Mouse (Mus musculus) spleen, adult 12 weeks (tissue): ENCODE measurements around the gene Rhod.
"Not testable (repeated sequence)": the region's sequence is repeated elsewhere in the genome, so short reads cannot be mapped to it uniquely, and the experiment has no call there.

Experiments
- DNase-seq: peaks from one replicate; pipeline ENCODE4 v3.0.0; 2022; ENCODE audit warnings: low spot score

Rhod gene

DNA sequence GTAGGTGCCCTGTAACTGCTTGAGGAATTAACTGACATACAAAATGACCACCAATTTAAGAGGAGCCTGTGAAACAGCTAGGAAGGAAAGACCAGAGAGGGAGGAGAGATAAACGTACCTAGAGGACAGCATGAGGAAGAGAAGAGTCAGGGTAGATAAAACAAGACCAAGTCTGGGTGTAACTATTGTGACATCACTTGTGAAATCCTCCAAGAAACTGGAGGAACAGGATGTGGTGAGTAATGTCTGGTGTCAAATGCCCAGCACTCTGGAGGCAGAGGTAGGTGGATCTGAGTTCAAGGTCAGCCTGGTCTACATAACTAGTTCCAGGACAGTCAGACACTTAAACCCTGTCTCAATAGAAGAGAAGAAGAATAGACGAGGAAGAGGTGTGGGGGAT, 30.2 kb downstream of the Rhod start:
- no peak for DNase-seq

DNA sequence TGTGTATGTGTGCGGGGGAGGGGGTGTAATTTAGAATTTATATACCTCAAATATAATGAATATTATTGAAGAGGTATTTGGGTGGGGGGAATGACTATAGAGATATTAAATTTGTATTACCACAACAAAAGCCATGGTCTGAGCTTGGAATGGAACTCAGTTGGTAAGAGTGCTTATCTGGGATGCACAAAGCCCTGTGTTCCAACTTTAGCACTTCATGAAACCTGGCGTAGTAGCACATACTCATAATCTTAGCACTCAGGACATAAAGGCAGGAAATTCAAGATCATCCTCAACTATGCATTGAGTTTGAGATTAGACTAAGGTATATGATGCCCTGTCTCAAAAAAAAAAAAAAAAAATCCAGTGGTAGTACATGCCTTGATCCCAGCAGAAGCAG, 34.4 kb downstream of the Rhod start:
- DNase-seq, result no peak

DNA sequence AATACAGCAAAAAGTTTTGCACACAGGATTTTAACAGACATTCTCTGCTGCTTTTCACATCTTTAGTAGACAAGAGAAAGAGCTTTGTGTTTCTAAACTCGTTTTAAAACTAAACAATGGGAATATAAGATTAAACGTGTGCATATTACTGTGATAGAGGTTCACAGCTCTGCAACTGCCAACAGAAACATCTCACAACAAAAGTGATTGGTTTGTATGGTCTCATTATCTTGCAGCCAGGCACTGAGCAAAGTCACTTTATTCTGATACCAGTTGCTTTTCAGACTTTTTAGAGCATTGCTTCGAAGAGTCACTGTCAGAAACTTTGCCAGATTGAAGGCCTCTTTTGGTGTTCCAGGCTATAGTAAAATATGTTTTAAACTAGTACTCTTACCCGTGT, 40.3 kb downstream of the Rhod start:
- DNase-seq, result no peak

DNA sequence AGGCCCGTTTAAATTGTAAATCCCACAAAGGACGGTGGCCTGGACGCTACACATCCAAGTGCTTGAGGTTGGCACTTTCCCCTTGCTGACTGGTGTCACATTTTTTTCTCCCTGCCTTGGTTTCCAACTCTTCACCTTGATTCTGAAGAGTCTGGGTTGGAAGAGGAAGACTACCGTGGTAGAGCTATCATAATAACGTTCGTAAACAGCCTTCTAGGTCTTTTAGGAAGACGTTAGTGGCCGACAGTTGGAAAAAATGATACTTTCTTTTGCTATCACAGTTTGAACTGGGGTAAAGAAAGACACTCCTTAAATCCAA, 40.6 kb downstream of the Rhod start:
- no peak for DNase-seq

DNA sequence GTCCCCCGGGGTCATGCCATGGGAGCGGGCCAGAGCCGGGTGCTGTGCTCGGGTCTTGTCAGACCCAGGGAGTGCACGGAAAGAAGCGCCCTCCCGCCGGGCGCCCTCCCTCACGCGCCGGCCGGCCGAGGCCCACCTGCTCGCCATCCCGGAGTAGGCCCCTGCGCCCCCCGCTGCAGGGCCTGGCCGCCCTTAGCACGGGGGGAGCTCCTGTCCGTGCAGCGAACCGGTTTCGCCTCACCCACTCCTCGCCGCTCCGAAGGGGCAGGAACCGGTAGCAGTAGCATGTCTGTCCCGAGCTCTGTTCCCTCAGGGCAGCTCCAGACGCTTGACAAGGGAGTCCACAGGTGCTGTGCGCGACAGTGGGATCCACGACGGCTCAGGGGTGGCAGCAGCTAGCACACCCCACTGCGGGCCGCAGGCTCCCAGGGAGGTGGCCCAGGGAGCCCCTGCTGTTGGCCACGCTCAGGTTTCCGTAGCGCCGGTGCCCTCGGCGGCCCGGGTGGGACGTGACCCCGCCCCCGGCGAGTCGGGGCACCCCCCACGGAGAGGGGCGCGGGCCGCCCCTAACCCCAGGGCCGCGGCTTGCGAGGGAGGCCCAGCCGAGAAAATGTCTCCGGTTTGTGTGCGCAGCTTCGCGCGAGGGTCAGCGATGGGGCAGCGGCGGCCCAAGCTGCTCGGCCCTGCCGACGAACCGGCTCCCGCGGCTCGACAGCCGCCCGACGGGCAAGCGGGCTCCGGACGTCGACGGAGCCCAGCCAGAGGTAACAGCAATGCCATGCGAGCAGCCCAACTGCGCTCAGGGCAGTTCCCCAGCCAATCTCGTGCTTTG, 41.2 kb downstream of the Rhod start, which contains the start of gene Kdm2a:
TSS of gene Kdm2a (minus strand) at position 488 of the 832 bp plus-strand sequence.
- peak; percentile 52 for DNase-seq

DNA sequence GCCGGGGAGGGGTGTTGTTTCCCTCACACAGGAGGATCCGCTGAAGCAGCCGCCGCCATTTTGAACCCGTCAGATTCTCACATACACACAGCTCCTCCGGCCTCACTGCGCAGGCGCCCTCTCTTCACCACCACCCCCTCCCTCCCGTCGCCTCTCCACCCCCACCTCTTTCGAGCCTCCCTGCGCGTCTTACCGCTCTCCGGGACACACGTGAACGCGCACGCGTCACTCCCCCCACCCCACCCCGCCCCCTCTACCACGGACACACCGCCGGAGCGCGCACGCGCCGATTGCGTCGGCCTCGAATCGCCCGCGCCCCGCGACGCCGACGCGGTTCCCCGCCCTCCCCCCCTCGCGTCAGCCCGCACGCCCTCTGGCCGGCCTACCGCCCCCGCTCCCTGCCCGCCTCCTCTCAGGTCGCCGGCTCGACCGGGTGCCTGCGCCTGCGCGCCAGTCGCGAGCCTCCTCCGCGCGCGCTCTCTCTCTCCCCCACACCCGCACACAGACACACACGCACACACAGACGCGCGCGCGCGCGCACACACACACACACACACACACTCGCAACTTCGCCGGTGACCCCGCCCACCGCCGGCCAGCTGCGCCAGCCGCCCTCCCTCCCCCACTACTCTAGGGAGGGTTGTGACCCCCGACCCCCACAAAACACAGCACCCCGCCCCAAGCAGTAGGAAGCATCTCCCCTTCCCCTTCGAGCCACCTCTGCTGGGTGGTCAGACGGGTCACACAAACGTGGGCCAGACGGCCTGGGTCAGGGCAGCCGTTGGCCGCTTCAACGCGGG, 42.0 kb downstream of the Rhod start:
- DNase-seq, result peak; percentile 86

DNA sequence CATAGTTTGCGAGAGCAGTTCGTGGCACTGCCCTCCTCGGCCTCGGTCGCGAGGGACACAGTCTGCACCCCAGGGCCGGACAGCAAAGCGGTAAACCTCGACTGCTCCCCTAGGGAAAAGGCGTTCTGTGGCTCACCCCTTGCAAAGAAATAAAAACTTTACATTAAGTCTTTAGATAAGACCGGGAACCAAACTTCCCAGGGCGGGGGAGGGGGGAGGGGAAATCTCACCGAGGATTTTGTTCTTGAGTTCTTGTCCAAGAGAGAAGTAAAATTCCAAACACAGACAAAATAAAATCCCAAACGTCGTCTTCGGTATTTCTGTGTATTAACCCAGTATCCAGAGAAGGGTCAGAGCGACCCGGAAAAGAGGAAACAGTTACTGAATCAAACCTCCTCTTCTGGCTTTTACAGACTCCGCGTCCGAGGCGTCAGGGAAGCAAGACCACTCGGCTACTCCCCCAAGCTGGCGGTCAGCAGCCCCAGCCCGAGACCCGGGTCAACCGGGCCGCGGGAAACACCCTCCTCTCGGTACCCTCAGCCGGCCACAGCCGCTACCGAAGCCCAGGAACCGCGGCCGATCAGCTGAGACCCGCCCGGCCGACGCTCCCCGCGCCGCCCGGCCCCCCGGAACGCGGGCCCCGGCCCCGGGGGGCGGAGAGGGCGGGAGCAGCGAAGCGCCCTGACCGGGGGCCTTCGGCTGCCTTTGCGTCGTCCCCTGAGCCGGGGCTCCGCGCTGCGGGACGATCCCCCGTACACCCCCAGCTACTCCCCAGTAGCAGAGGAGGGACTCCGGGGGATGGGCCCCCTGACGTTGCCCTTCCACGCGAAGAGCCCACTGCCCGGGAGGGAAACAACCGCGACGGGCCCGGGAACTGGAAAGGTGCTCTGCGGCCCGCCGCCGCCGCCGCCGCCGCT, 42.9 kb downstream of the Rhod start:
- peak; percentile 46 for DNase-seq

DNA sequence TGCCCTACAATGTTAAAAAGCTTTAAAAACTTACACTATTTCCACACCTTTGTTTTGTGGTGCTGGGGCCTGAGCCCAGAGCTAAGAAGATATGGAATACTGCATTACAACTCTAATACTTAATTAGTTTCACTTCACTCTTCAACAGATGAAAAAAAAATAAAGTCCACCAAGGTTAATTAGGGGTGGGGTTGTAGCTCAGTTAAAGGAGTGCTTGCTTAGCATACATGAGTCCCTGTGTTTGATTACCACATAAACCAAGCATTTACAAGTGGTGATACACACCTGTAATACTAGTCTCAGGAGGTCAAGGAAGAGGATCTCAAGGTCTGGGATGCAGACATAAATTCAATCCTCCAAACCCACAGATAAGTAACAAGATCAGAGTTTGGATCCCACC, 52.0 kb downstream of the Rhod start:
- DNase-seq, result no peak

DNA sequence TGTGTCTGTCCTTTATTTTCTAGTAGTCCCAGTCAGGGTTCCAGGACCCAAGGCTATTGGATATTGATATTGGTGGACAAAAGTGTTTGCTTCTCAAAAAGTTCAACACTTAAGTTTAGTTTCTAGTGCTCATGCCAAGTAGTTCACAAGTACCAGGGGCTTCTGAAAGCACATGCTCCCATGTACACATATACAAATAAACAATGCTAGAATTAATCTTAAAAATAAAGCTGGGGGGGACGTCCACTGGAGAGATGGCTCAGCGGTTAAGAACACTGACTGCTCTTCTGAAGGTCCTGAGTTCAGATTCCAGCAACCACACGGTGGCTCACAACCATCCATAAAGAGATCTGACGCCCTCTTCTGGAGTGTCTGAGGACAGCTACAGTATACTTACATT, 54.2 kb downstream of the Rhod start:
- no peak for DNase-seq

DNA sequence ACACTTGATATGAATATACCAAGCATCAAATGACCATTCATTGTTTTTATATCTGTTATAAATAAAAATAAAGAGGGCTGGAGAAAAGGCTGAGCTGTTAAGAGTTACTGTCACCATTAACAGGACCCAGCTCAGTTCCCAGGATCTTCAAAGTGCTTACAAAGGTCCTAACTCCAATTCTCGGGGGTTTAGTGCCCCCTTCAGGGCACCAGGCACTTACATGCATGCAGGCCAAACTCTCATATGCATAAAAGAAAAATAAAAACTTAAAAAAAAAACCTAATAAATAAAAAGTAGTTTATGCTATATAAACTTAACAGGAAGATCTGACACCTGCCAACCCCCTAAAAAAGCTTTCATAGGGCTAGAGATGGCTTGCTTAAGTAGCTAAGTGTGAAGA, 54.9 kb downstream of the Rhod start:
- DNase-seq, result no peak

DNA sequence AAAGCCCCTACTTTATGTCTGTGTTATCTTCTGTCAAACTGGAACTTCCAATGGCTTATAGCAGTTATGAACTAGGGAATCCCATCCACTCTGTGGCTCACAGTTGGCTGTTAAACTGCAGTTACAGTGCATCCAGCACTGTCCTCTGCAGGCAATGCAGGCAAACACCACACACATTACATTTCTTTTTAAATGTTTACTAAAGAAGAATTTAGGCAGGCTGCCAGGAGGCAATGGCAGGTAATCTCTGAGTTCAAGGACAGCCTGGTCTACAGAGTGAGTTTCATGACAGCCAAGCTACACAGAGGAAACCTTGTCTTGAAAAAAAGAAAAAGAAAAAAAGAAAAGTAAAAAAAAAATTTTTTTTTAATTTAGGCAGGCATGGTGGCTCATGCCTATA, 55.9 kb downstream of the Rhod start:
- no peak for DNase-seq

DNA sequence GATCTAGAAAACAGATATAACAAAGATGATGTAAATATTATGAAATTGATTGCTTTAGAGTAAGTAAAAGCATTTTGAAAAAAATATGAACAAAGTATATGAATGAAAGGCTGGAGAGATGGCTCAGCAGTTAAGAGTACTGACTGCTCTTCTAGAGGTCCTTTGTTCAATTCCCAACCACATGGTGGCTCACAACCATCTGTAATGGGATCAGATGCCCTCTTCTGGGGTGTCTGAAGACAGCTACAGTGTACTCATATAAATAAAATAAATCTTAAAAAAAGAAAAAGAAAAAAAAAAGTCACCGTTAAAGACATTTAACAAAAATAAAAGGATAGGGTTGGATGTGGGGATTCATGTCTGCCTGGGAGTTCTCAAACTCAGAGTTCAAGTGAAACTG, 56.9 kb downstream of the Rhod start:
- not testable (repeated sequence) for DNase-seq
